Mouse (Mus musculus) myocyte (in vitro differentiated cells): Measurements from ENCODE around the gene Tspan11. TPM values are rescaled to one million over a fixed set of nuclear protein-coding genes. Genes with fewer than 3 reads are reported as not detected.

Experiments
- H3K27me3 ChIP-seq: one replicate; pipeline ENCODE4 v1.6.1; 2011; ENCODE audit not compliant: control insufficient read depth, insufficient read depth, insufficient read length
- H3K36me3 ChIP-seq: one replicate; pipeline ENCODE4 v1.6.1; 2011; ENCODE audit not compliant: control insufficient read depth, insufficient read depth
- H3K4me2 ChIP-seq: one replicate; pipeline ENCODE4 v1.6.1; 2011; ENCODE audit warnings: low read depth, control low read depth
- H3K4me3 ChIP-seq: one replicate; pipeline ENCODE4 v1.5.1; 2011; ENCODE audit warnings: mild to moderate bottlenecking, control low read depth, moderate library complexity
- H3K79me2 ChIP-seq: one replicate; pipeline ENCODE4 v1.6.1; 2011; ENCODE audit not compliant: control insufficient read depth, insufficient read depth
- H3ac ChIP-seq: one replicate; pipeline ENCODE4 v1.6.1; 2011; ENCODE audit not compliant: control insufficient read depth, insufficient read length
- CEBPB ChIP-seq: IDR thresholded peaks from 2 replicates; pipeline ENCODE4 v1.6.1; 2011; ENCODE audit warnings: mild to moderate bottlenecking, moderate library complexity; ENCODE audit not compliant: poor library complexity, insufficient read depth, severe bottlenecking
- E2F4 ChIP-seq: IDR thresholded peaks from one replicate; pipeline ENCODE4 v1.6.1; 2011; ENCODE audit warnings: mild to moderate bottlenecking, control low read depth, moderate library complexity; ENCODE audit not compliant: insufficient read depth
- MAX ChIP-seq: IDR thresholded peaks from one replicate; pipeline ENCODE4 v1.6.1; 2011; ENCODE audit warnings: low read depth, mild to moderate bottlenecking, control low read depth
- MYOD1 ChIP-seq, 3 experiments: IDR thresholded peaks; one replicate each; pipeline ENCODE4 v1.6.1; 2011; ENCODE audit warnings: control low read depth in 2 of 3, low read depth in 2 of 3, mild to moderate bottlenecking in 2 of 3, moderate library complexity in 1 of 3; ENCODE audit not compliant: insufficient read length in 2 of 3, control insufficient read depth in 1 of 3
- MYOG ChIP-seq, 3 experiments: IDR thresholded peaks; one replicate each; pipeline ENCODE4 v1.6.1; 2011; ENCODE audit warnings: control low read depth in 2 of 3, low read depth in 2 of 3, mild to moderate bottlenecking in 2 of 3; ENCODE audit not compliant: insufficient read length in 2 of 3, control insufficient read depth in 1 of 3, insufficient read depth in 1 of 3
- POLR2A ChIP-seq: IDR thresholded peaks from one replicate; pipeline ENCODE4 v1.6.1; 2011; ENCODE audit warnings: low read depth, mild to moderate bottlenecking, control low read depth, moderate library complexity; ENCODE audit not compliant: insufficient read length
- POLR2AphosphoS2 ChIP-seq: IDR thresholded peaks from one replicate; pipeline ENCODE4 v1.6.1; 2011; ENCODE audit warnings: low read depth, control low read depth; ENCODE audit not compliant: insufficient read length
- REST ChIP-seq: IDR thresholded peaks from one replicate; pipeline ENCODE4 v1.6.1; 2011; ENCODE audit warnings: mild to moderate bottlenecking, control low read depth, moderate library complexity; ENCODE audit not compliant: insufficient read depth, insufficient read length
- SRF ChIP-seq: IDR thresholded peaks from one replicate; pipeline ENCODE4 v1.6.1; 2011; ENCODE audit warnings: low read depth; ENCODE audit not compliant: control insufficient read depth, insufficient read length
- TCF12 ChIP-seq: IDR thresholded peaks from one replicate; pipeline ENCODE4 v1.6.1; 2011; ENCODE audit warnings: mild to moderate bottlenecking, control low read depth; ENCODE audit not compliant: poor library complexity, insufficient read depth, severe bottlenecking
- TCF3 ChIP-seq: IDR thresholded peaks from one replicate; pipeline ENCODE4 v1.6.1; 2011; ENCODE audit warnings: low read depth, control low read depth; ENCODE audit not compliant: insufficient read length
- USF1 ChIP-seq: IDR thresholded peaks from one replicate; pipeline ENCODE4 v1.6.1; 2011; ENCODE audit warnings: low read depth, mild to moderate bottlenecking, control low read depth, moderate library complexity
- polyA plus RNA-seq: library from polyadenylated mRNA; unstranded; fragments of >200 nt; fragmentation: generic; extraction: Trizol; gene quantifications from one replicate; pipeline ENCODE4 v1.2.1, GENCODE M21; 2012; ENCODE audit warnings: missing spikeins

Gene Tspan11
- polyA plus RNA-seq, 1 experiment: 1.6 TPM

DNA sequence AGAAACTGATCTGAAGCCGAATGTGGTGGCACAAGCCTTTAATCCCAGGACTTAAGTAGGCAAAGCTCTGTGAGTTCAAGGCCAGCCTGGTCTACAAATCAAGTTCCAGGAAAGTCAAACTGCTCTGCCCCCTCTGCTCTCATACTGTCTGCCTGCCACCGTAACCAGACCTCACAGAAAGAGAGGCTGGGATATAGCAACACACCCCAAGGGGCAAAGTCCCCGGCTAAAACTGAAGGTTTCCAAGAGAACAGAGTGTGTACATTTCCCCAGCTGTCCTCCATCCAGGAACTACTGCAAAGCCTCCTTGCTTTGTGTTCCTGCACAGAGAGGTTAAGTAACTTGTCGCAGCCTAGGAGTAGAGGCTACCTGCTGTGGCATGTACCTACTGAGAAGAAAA is 24.3 kb downstream of the Tspan11 start:
- Histone ChIP-seq H3K79me2 (no peaks in the 10 kb centered on the region), H3ac (no peak overlapping the region), H3K27me3 (no peaks in the 10 kb centered on the region), H3K36me3 (no peaks in the 10 kb centered on the region), H3K4me2 (no peak overlapping the region), H3K4me3 (no peak overlapping the region)
- TF ChIP-seq TCF3: no peak
- no peak for TF ChIP-seq CEBPB

DNA sequence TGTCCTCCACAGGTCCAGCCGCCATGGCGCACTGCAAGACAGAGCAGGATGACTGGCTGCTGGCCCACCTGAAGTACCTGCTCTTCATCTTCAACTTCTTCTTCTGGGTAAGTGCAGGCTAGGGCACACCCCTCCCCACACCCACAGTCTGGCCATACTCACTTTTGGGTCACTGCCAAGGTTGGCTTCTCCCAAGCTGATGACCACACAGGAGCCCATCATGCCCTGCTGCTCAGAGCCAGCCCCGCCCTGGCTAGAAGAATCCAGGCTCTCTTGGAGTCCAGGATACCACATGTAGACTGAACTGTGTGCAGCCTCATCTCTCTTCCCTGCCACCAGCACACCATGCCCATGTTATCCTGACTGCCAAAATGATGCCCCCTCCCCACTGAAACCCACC is 25.5 kb downstream of the Tspan11 start:
- H3K4me2 ChIP-seq: no peak overlapping the region
- H3K27me3 ChIP-seq: no peaks in the 10 kb centered on the region
- no peaks in the 10 kb centered on the region for H3K36me3 ChIP-seq
- no peak overlapping the region for H3ac ChIP-seq
- H3K4me3 ChIP-seq: no peak overlapping the region
- no peak for TF ChIP-seq POLR2A
- no peak for TF ChIP-seq CEBPB
- no peak for TF ChIP-seq REST
- TF ChIP-seq E2F4: no peak
- no peak for TF ChIP-seq MYOD1 (IDR thresholded peaks at IDR 0.05; ENCODE audit: control insufficient read depth in 1 of 3, insufficient read length in 2 of 3, low read depth in 2 of 3)
- TF ChIP-seq MYOG (IDR thresholded peaks at IDR 0.05; ENCODE audit: control insufficient read depth in 1 of 3, insufficient read depth in 1 of 3, insufficient read length in 2 of 3, low read depth in 2 of 3): no peak
- TF ChIP-seq TCF12: no peak
- TF ChIP-seq SRF: no peak
- TF ChIP-seq MAX: no peak
- TF ChIP-seq TCF3: no peak
- TF ChIP-seq USF1: no peak
- TF ChIP-seq POLR2AphosphoS2: no peak
- no peaks in the 10 kb centered on the region for H3K79me2 ChIP-seq

DNA sequence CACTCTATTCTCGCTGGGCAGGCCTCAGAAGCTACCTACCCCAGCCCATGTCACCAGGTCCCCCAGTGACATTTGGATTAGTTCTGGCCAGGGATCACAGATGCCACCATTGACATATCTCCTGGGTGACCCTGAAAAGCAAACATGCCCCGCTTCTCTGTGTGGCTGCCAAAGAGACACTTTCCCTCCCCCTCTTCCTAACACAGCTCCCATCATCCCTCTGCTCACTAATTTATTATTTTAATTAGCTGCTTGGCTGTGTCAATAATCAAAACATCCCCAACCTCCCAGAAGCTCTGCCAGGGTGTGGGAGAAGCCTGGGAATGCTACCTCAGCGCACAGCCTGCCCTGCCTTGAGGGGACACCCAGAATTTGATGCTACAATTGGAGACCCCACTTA is 29.6 kb downstream of the Tspan11 start:
- Histone ChIP-seq H3K36me3 (no peaks in the 10 kb centered on the region), H3K4me2 (no peak overlapping the region), H3K4me3 (no peak overlapping the region), H3ac (no peak overlapping the region), H3K27me3 (no peaks in the 10 kb centered on the region), H3K79me2 (no peaks in the 10 kb centered on the region)
- TF ChIP-seq TCF3: no peak
- TF ChIP-seq REST: no peak
- TF ChIP-seq MYOG (IDR thresholded peaks at IDR 0.05; ENCODE audit: control insufficient read depth in 1 of 3, insufficient read depth in 1 of 3, insufficient read length in 2 of 3, low read depth in 2 of 3): no peak
- TF ChIP-seq MYOD1 (IDR thresholded peaks at IDR 0.05; ENCODE audit: control insufficient read depth in 1 of 3, insufficient read length in 2 of 3, low read depth in 2 of 3): no peak
- no peak for TF ChIP-seq TCF12
- no peak for TF ChIP-seq POLR2AphosphoS2
- TF ChIP-seq E2F4: no peak
- no peak for TF ChIP-seq SRF
- TF ChIP-seq POLR2A: no peak
- TF ChIP-seq MAX: no peak
- no peak for TF ChIP-seq USF1
- TF ChIP-seq CEBPB: no peak

DNA sequence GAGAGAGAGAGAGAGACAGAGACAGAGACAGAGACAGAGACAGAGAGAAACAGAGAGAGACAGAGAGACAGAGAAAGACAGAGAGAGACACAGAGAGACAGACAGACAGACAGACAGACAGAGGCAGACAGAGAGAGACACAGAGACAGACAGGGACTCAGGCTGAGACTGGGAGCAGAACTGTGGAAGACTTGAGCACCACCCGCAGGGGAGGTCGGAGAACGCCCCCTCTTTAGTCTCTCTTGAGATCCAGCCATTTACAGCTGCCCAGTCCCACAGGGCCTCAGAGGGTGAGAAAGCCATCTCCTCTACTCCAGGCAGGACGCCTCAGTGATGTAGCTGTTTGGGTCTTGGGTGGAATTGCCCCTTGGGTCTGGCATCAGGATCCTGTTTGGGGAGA is 30.3 kb downstream of the Tspan11 start:
- Histone ChIP-seq H3K4me2 (no peak overlapping the region), H3ac (no peak overlapping the region), H3K79me2 (no peaks in the 10 kb centered on the region), H3K27me3 (no peaks in the 10 kb centered on the region), H3K36me3 (no peaks in the 10 kb centered on the region), H3K4me3 (no peak overlapping the region)
- TF ChIP-seq SRF: no peak

DNA sequence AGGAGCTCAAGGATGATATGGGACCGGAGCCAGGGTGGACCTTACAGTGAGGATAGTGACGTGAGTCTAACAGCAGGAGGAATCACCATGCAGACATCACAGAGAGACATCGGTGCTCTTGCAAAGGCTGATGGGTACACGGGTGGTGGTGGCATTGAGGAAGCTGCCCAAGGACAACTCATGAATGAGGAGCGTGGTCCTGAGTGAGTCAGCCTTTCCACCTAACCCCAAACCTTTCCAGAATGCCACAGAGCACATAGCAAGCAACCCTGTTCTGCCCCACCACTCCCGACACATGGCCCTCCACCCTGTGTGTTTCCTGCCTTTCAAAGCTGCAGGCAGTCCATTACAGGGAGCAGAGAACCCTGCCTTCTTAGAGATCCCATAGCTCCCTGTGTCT is 32.1 kb downstream of the Tspan11 start:
- no peak for TF ChIP-seq CEBPB
- TF ChIP-seq TCF3: no peak
- TF ChIP-seq MYOG (IDR thresholded peaks at IDR 0.05; ENCODE audit: control insufficient read depth in 1 of 3, insufficient read depth in 1 of 3, insufficient read length in 2 of 3, low read depth in 2 of 3): no peak
- TF ChIP-seq E2F4: no peak
- no peak for TF ChIP-seq USF1
- TF ChIP-seq MYOD1 (IDR thresholded peaks at IDR 0.05; ENCODE audit: control insufficient read depth in 1 of 3, insufficient read length in 2 of 3, low read depth in 2 of 3): no peak
- no peak for TF ChIP-seq MAX
- TF ChIP-seq REST: no peak
- no peak for TF ChIP-seq POLR2AphosphoS2
- TF ChIP-seq POLR2A: no peak
- no peak for TF ChIP-seq SRF
- TF ChIP-seq TCF12: no peak
- Histone ChIP-seq H3ac (no peak overlapping the region), H3K4me3 (no peak overlapping the region), H3K79me2 (no peaks in the 10 kb centered on the region), H3K4me2 (no peak overlapping the region), H3K36me3 (no peaks in the 10 kb centered on the region), H3K27me3 (peaks cover 4% of the 10 kb centered on the region)
